Mouse (Mus musculus): Measurements from ENCODE around the gene Zfp512b.

GRCm38 (mm10) chr2:181574921-181575545 is 17.6 kb downstream of the Zfp512b start:
- no peak for TF ChIP-seq CTCF (conservative IDR thresholded peaks at IDR 0.05; ENCODE audit: insufficient read depth, insufficient read length, low read depth, low read length)
- no peak for TF ChIP-seq POLR2A (IDR thresholded peaks at IDR 0.05; ENCODE audit: low read depth, low read length)
